Mouse (Mus musculus) lung, embryonic 14.5 days (tissue): ENCODE results near the gene Cep63. TPM values are rescaled to one million over a fixed set of nuclear protein-coding genes. Genes with fewer than 3 reads are reported as not detected.

ENCODE experiments used
- ATAC-seq: fragments of 200-750 bp; cut with Nextera tagmentation; 2 replicates; pipeline ENCODE4 v1.8.0; 2017; ENCODE audit warnings: mild to moderate bottlenecking, moderate TSS enrichment, moderate library complexity; ENCODE audit not compliant: insufficient read depth
- DNase-seq: peaks from one replicate; pipeline ENCODE4 v3.0.0-alpha.2; 2015
- H3K27ac ChIP-seq: fragments of 300-500 bp; sonication (generic); 2 replicates; pipeline ENCODE4 v1.5.1; 2014; ENCODE audit warnings: low read depth, mild to moderate bottlenecking, moderate library complexity
- H3K27me3 ChIP-seq: fragments of 300-500 bp; sonication (generic); 2 replicates; pipeline ENCODE4 v1.6.1; 2014; ENCODE audit warnings: low read length, control low read depth; ENCODE audit not compliant: insufficient read depth
- H3K36me3 ChIP-seq: fragments of 300-500 bp; sonication (generic); 2 replicates; pipeline ENCODE4 v1.6.1; 2014; ENCODE audit warnings: control low read depth; ENCODE audit not compliant: insufficient read depth
- H3K4me1 ChIP-seq: fragments of 300-500 bp; sonication (generic); 2 replicates; pipeline ENCODE4 v1.6.1; 2014; ENCODE audit warnings: antibody characterized with exemption, control low read depth; ENCODE audit not compliant: insufficient read depth
- H3K4me2 ChIP-seq: fragments of 300-500 bp; sonication (generic); 2 replicates; pipeline ENCODE4 v1.6.1; 2014; ENCODE audit warnings: mild to moderate bottlenecking
- H3K4me3 ChIP-seq: fragments of 300-500 bp; sonication (generic); 2 replicates; pipeline ENCODE4 v1.5.1; 2014; ENCODE audit warnings: low read depth, low read length
- H3K9ac ChIP-seq: fragments of 300-500 bp; sonication (generic); 2 replicates; pipeline ENCODE4 v1.6.1; 2014
- H3K9me3 ChIP-seq: fragments of 300-500 bp; sonication (generic); 2 replicates; pipeline ENCODE4 v1.6.1; 2016; ENCODE audit warnings: low read depth, low read length, control low read depth
- CTCF ChIP-seq: IDR thresholded peaks from 2 replicates; pipeline ENCODE4 v1.5.1; 2016; ENCODE audit warnings: antibody characterized with exemption, low read depth
- WGBS: fragments of 180-500 bp; shearing (Covaris S2); extraction: QIAGEN DNeasy Blood & Tissue Kit; methylation state at CpG from one replicate; pipeline ENCODE4 v1.1.7; 2014; 5-methylcytosine and 5-hydroxymethylcytosine counted together
- polyA plus RNA-seq: library from polyadenylated mRNA; unstranded; fragments of >200 nt; fragmentation: Nextera tagmentation; extraction: Ambion mirVana; gene quantifications from 2 replicates; pipeline ENCODE4 v1.2.1, GENCODE M21; 2014

Cep63 gene
- polyA plus RNA-seq, 1 experiment from 2014 or later, result 44.2 TPM

- H3K36me3 ChIP-seq, result peaks cover 6% of the 10 kb centered on the region; the same call in 1 of the 2 replicates
- WGBS, result 90% methylated on average over 6 of the region's 6 CpGs
- no peaks in the 10 kb centered on the region for H3K27me3 ChIP-seq
- no peak overlapping the region for H3K4me2 ChIP-seq
- H3K9me3 ChIP-seq, result no peaks in the 10 kb centered on the region
- DNase-seq (no peak), ATAC-seq (no peak)
- H3K4me1 ChIP-seq, result no peaks in the 10 kb centered on the region
- H3K27ac ChIP-seq, result no peak overlapping the region
- no peak for TF ChIP-seq CTCF
- no peak overlapping the region for H3K9ac ChIP-seq
- no peak overlapping the region for H3K4me3 ChIP-seq
Observed at GRCm38 (mm10) chr9:102605162-102605561, 21.2 kb downstream of the Cep63 start.

GRCm38 (mm10) chr9:102601666-102602065 lies 24.7 kb downstream of the Cep63 start:
- peaks cover 21% of the 10 kb centered on the region for H3K36me3 ChIP-seq
- ATAC-seq (no peak), DNase-seq (no peak)
- WGBS, result 81% methylated on average over 2 of the region's 2 CpGs
- H3K9ac ChIP-seq, result no peak overlapping the region
- no peak overlapping the region for H3K4me3 ChIP-seq
- H3K27me3 ChIP-seq, result no peaks in the 10 kb centered on the region
- H3K4me1 ChIP-seq, result no peaks in the 10 kb centered on the region
- no peak overlapping the region for H3K27ac ChIP-seq
- no peak for TF ChIP-seq CTCF
- H3K4me2 ChIP-seq, result no peak overlapping the region
- no peaks in the 10 kb centered on the region for H3K9me3 ChIP-seq

DNA sequence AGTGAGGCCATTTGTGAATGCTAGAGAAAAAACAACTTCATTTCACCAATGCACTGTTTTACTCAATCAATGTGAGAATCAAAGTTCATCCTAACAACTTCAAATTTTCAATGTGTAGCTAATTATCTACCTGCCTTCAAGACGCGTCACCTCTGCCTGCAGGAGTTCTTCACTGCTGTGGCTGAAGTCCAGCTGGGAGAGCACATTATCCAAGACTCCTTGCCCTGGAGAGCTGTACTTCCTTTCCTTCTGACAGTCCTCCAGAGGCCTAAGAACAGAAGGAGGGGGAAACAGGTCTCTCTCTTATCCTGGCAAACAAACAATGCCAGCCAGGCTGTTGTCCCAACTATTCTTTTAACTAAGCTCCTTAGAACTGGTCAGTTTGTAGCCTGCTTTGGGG lies 25.1 kb downstream of the Cep63 start:
- Histone ChIP-seq H3K4me2 (no peak overlapping the region), H3K27me3 (no peaks in the 10 kb centered on the region), H3K4me3 (no peak overlapping the region), H3K9ac (no peak overlapping the region), H3K9me3 (no peaks in the 10 kb centered on the region), H3K27ac (no peak overlapping the region), H3K36me3 (peaks cover 25% of the 10 kb centered on the region), H3K4me1 (no peaks in the 10 kb centered on the region)
- 86% methylated on average over 2 of the region's 2 CpGs for WGBS
- TF ChIP-seq CTCF, result no peak
- DNase-seq (no peak), ATAC-seq (no peak)

GRCm38 (mm10) chr9:102595662-102596436 lies 30.5 kb downstream of the Cep63 start:
- Histone ChIP-seq H3K4me1 (0 out of 2 replicates have a peak, but pooled peaks cover 2% of the 10 kb centered on the region), H3K9me3 (no peaks in the 10 kb centered on the region), H3K9ac (no peak overlapping the region), H3K27me3 (no peaks in the 10 kb centered on the region), H3K4me3 (no peak overlapping the region), H3K36me3 (peaks cover 56% of the 10 kb centered on the region), H3K27ac (no peak overlapping the region), H3K4me2 (no peak overlapping the region)
- ATAC-seq, result no peak
- TF ChIP-seq CTCF, result no peak
- 78% methylated on average over 8 of the region's 8 CpGs for WGBS
- DNase-seq, result no peak

- no peak for TF ChIP-seq CTCF
- no peak overlapping the region for H3K9ac ChIP-seq
- H3K27ac ChIP-seq, result no peak overlapping the region
- no peak for ATAC-seq
- 50% methylated on average over 6 of the region's 6 CpGs for WGBS
- no peaks in the 10 kb centered on the region for H3K9me3 ChIP-seq
- no peak for DNase-seq
- H3K27me3 ChIP-seq, result no peaks in the 10 kb centered on the region
- 0 out of 2 replicates have a peak, but pooled peaks cover 2% of the 10 kb centered on the region for H3K4me1 ChIP-seq
- H3K4me3 ChIP-seq, result no peak overlapping the region
- H3K4me2 ChIP-seq, result no peak overlapping the region
- H3K36me3 ChIP-seq, result peaks cover 56% of the 10 kb centered on the region
Observed at GRCm38 (mm10) chr9:102594667-102595393, 31.5 kb downstream of the Cep63 start.

DNA sequence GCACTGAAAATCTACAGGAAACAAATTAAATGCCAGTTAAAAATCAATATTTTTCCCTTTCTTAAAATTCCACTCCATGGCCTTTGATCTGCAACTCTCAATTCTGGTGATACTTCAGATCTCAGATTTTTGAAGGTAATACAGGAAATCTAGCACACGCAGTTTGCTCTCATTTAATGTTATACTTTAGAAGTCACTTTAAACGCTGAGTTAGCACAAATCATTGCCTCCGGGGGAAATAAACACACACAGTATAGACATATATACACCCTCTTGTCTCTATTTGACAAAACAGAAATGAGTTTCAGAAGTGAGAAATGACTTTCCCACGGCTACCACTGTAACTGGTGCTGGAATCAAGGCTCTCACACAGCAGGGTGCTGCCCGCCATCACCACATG lies 39.0 kb downstream of the Cep63 start:
- Histone ChIP-seq H3K27ac (no peak overlapping the region), H3K27me3 (no peaks in the 10 kb centered on the region), H3K36me3 (peaks cover 32% of the 10 kb centered on the region; the same call in 1 of the 2 replicates), H3K4me1 (0 out of 2 replicates have a peak, but pooled peaks cover 2% of the 10 kb centered on the region), H3K4me2 (no peak overlapping the region), H3K9me3 (no peaks in the 10 kb centered on the region), H3K4me3 (no peak overlapping the region), H3K9ac (no peak overlapping the region)
- WGBS, result 64% methylated on average over 5 of the region's 5 CpGs
- ATAC-seq, result no peak
- TF ChIP-seq CTCF, result no peak
- no peak for DNase-seq

DNA sequence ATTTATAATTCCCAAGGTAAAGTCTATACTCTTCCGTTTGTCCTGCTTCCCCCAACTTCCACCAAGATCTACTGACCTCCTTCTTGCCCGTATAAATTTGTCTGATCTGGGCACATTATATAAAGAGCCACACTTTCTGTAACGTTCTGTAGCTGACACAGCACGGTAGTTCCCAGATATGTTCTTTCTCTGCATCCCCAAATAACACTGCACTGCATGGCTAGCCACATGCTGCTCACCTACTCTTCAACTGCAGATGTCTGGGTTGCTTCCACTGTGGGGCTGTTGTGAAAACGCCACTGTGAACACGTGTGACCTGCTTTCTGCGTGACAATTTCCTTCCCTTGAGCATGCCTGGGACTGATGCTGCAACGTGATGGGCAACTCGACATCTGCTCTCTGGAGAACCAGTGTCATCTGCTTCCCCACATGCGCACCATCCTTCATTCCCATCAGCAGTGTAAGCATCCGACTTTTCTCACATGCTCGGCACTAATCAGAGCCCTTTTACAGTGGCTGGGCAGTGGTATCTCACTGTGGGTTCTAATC lies 44.3 kb downstream of the Cep63 start:
- peaks cover 18% of the 10 kb centered on the region; the same call in 1 of the 2 replicates for H3K36me3 ChIP-seq
- DNase-seq (no peak), ATAC-seq (no peak)
- no peak overlapping the region for H3K4me3 ChIP-seq
- no peak for TF ChIP-seq CTCF
- H3K9me3 ChIP-seq, result no peaks in the 10 kb centered on the region
- no peak overlapping the region for H3K4me2 ChIP-seq
- WGBS, result 72% methylated on average over 12 of the region's 12 CpGs
- H3K27ac ChIP-seq, result no peak overlapping the region
- no peaks in the 10 kb centered on the region for H3K27me3 ChIP-seq
- no peak overlapping the region for H3K9ac ChIP-seq
- no peaks in the 10 kb centered on the region for H3K4me1 ChIP-seq
